Mouse (Mus musculus): ENCODE measurements at regions not wholly inside any gene's neighbourhood (a gene's known extent, or its start where the extent isn't known, plus 50 kb on each side); places are given as distances from the start of the nearest gene placed in this dataset.

- no peak for DNase-seq (ENCODE audit: low spot score in 2 of 2)
Measured at GRCm38 (mm10) chr2:117710173-117710813, 367.5 kb upstream of the Rasgrp1 start.

- DNase-seq (ENCODE audit: low spot score in 2 of 2), result no peak
Measured at GRCm38 (mm10) chr2:117724066-117724465, 381.3 kb upstream of the Rasgrp1 start.

GRCm38 (mm10) chr2:117731253-117731652, 380.4 kb upstream of the Thbs1 start:
- no peak for DNase-seq (ENCODE audit: low spot score in 2 of 2)

GRCm38 (mm10) chr2:117742413-117742812, 369.3 kb upstream of the Thbs1 start:
- DNase-seq (ENCODE audit: low spot score in 2 of 2), result no peak

- DNase-seq (ENCODE audit: low spot score in 2 of 2), result no peak
Measured at GRCm38 (mm10) chr2:117743901-117744300, 367.8 kb upstream of the Thbs1 start.

GRCm38 (mm10) chr2:117745767-117746166, 365.9 kb upstream of the Thbs1 start:
- DNase-seq (ENCODE audit: low spot score in 2 of 2), result no peak

GRCm38 (mm10) chr2:117747136-117747535, 364.5 kb upstream of the Thbs1 start:
- no peak for DNase-seq (ENCODE audit: low spot score in 2 of 2)

- DNase-seq (ENCODE audit: low spot score in 2 of 2), result no peak
Measured at GRCm38 (mm10) chr2:117748892-117749291, 362.8 kb upstream of the Thbs1 start.

- no peak for DNase-seq (ENCODE audit: low spot score in 2 of 2)
Measured at GRCm38 (mm10) chr2:117759491-117760013, 352.1 kb upstream of the Thbs1 start.

GRCm38 (mm10) chr2:117763631-117764030, 348.0 kb upstream of the Thbs1 start:
- no peak for DNase-seq (ENCODE audit: low spot score in 2 of 2)

- DNase-seq (ENCODE audit: low spot score in 2 of 2), result no peak
Measured at GRCm38 (mm10) chr2:117765572-117765971, 346.1 kb upstream of the Thbs1 start.

GRCm38 (mm10) chr2:117766450-117766849, 345.2 kb upstream of the Thbs1 start:
- DNase-seq (ENCODE audit: low spot score in 2 of 2), result no peak

GRCm38 (mm10) chr2:117769402-117770114, 342.1 kb upstream of the Thbs1 start:
- DNase-seq (ENCODE audit: low spot score in 2 of 2), result no peak

- no peak for DNase-seq (ENCODE audit: low spot score in 2 of 2)
Measured at GRCm38 (mm10) chr2:117770115-117770485, 341.6 kb upstream of the Thbs1 start.

- no peak for DNase-seq (ENCODE audit: low spot score in 2 of 2)
Measured at GRCm38 (mm10) chr2:117780287-117780686, 331.4 kb upstream of the Thbs1 start.

GRCm38 (mm10) chr2:117780816-117781215, 330.9 kb upstream of the Thbs1 start:
- no peak for DNase-seq (ENCODE audit: low spot score in 2 of 2)

- no peak for DNase-seq (ENCODE audit: low spot score in 2 of 2)
Measured at GRCm38 (mm10) chr2:117787321-117787720, 324.4 kb upstream of the Thbs1 start.

GRCm38 (mm10) chr2:117794285-117794684, 317.4 kb upstream of the Thbs1 start:
- no peak for DNase-seq (ENCODE audit: low spot score in 2 of 2)

- DNase-seq (ENCODE audit: low spot score in 2 of 2), result no peak
Measured at GRCm38 (mm10) chr2:117801946-117802600, 309.6 kb upstream of the Thbs1 start.

GRCm38 (mm10) chr2:117802686-117803085, 309.0 kb upstream of the Thbs1 start:
- DNase-seq (ENCODE audit: low spot score in 2 of 2), result no peak

GRCm38 (mm10) chr2:117804686-117805085, 307.0 kb upstream of the Thbs1 start:
- DNase-seq (ENCODE audit: low spot score in 2 of 2), result no peak

GRCm38 (mm10) chr2:117807121-117807520, 304.6 kb upstream of the Thbs1 start:
- no peak for DNase-seq (ENCODE audit: low spot score in 2 of 2)

GRCm38 (mm10) chr2:117811506-117811905, 300.2 kb upstream of the Thbs1 start:
- DNase-seq (ENCODE audit: low spot score in 2 of 2), result no peak
